Mouse (Mus musculus) T-helper 2 cell (primary cell): ENCODE results near the gene Cngb1.

Source experiments
- in situ Hi-C: fragments of 300-600 bp; cut with MboI, MseI; formaldehyde crosslinking; loops from one replicate; pipeline ENCODE4 v1.15.1; 2025; ENCODE audit warnings: high pct_unique_total_duplicates

The Cngb1 gene

DNA sequence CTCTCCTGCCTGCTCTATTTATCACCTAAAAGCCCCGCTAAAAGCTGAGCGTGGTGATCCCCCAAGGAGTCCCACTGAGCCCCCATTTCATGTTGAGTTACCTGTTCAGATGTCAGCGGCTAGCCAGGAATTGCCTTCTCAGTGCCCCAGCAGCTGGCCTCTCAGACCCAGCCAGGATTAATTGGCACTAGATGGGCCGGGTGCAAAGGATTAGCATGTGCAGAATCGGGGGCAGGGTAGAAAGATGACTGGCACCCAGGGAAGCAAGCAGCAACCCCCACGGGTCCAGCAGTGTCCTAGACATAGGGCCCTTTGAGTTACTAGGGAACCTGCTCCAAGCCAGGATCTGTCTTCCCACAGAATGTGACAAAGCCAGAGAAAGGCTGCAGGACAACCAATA lies at the start of gene Cngb1:
Cngb1 (minus strand) TSS at position 155 of the 400 bp plus-strand sequence.
- in situ Hi-C loops = loop anchor here (5.0 kb wide), 1 partner anchor 49 kb away; no protein-coding TSS in a partner anchor

- in situ Hi-C loops = loop anchor here (10.0 kb wide), 1 partner anchor 490 kb away; no protein-coding TSS in a partner anchor
Measured at GRCm38 (mm10) chr8:95354606-95355005, 48.2 kb upstream of the Cngb1 start.

- in situ Hi-C loops = loop anchor here (10.0 kb wide), 1 partner anchor 492 kb away; no protein-coding TSS in a partner anchor
Measured at GRCm38 (mm10) chr8:95352871-95353866, 46.8 kb upstream of the Cngb1 start.

DNA sequence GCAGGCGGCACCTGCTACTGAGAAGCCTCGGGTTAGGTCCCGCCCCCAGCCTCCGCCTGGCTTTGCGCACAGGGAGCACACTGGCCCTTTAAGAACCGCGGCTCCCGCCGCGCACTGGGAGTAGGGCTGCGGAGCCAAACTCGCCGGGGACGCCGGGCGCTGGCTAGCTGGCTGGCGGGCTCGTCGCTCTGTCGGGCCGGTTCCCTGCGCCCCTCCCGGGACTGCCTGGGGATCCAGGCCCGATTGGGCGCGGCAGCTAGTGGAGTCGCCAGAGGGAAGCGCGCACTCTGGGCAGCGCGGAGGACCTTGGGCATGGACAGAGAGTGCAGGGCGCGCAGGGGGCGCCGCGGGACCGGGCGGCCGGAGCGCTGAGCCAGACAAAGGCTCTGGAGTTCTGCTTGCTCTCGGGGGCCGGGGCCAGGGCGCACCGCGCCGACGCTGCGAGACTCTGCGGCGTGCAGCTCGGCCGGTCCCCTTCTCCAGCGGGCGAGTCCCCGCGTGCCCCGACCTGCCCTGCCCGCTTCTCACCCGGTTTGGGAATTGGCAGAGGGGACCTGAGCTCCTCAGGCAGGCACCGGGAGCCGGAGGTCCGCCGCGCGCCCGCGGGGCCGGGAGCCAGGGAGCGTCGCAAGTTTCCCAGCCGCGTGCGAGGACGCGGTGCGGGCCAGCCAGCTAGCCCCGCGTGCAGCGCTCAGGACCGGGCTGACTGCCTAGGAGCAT lies 45.9 kb upstream of the Cngb1 start, which contains the start of gene Mmp15:
Mmp15 (plus strand) TSS at position 118 of the 720 bp plus-strand sequence.
- in situ Hi-C loops = loop anchor here (10.0 kb wide), 1 partner anchor 492 kb away; no protein-coding TSS in a partner anchor

DNA sequence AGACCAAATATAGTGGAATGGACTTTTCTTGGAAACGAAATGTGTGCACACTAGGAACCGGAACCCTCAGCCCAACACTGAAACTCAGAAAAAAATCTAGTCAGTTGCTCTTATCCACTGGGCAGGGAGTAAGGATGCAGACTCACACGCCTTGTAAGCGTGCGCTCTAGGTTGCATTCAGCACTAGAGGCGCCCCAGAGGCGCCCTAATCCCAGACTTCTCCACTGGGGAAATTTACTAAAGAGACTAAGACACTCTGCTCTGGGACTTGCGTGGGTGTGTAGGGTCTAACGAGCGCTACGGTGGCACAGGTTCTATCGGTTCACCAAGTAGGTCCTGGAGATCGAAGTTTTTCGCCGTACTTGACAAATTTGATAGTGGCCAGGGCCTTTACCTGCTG lies 45.1 kb upstream of the Cngb1 start:
- in situ Hi-C loops = loop anchor here (10.0 kb wide), 1 partner anchor 493 kb away; no protein-coding TSS in a partner anchor

GRCm38 (mm10) chr8:95348811-95349630 lies 42.6 kb upstream of the Cngb1 start:
- in situ Hi-C loops = no loop called here

GRCm38 (mm10) chr8:95348356-95348755 lies 42.0 kb upstream of the Cngb1 start:
- in situ Hi-C loops = no loop called here

DNA sequence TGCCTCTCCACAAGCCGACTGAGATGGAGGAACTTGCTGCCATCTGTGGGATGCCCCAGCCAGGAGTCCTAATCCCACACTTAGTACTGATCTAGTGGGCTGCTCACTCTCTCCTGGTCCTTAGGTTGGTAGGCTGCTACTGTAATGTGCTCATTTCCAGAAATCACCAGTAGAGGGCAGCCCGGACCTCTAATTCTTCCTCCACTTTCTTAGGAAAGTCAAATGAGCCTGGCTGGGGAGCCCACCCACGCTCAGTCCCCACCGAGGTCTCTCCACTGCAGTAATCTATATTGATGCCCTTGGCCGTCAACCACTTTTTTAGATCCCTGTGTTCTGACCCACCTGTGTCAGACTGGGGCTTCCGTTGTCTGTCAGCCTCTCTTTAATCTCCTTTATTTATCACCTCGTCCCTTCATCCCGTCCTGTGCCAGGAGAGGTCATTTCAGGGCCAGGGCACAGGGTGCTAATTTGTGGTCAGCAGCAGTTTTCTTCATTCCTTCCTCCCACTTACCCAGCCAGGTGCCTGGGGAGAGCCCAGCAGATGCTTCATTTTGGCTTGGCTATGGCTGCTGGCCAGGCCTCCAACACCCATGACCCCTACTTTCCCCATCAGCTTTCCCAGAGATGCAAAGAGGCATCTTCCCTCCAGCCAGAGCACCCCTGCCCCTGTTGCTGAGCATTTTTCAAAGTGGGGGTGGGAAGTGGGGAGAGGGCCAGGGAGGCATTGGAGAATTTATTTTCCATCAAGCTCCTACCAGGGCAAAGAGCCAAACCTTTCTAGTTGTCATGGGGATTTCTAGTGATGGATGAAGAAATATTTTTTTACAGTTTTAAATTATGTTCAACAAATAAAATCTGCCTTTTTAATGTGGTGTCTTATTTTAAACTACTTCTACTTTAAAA lies 40.5 kb upstream of the Cngb1 start:
- in situ Hi-C loops = no loop called here

DNA sequence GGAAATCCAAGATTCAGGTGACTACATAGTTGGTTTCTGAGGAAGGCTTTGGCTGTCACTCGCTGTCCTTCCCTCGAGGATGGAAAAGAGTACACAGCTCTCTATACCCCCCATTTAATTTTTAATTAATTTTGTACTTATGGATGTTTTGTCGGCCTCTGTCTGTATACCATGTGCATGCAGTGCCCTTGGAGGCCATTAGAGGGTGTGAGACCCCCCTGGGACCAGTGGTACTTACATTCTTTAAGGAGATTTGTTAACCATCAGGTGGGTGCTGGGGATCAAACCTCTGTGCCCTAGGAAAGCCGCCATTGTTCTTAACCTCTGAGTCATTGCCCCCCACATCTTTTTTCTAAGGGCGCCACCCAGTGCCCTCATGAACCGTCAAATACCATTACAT lies 38.3 kb upstream of the Cngb1 start:
- in situ Hi-C loops = no loop called here

DNA sequence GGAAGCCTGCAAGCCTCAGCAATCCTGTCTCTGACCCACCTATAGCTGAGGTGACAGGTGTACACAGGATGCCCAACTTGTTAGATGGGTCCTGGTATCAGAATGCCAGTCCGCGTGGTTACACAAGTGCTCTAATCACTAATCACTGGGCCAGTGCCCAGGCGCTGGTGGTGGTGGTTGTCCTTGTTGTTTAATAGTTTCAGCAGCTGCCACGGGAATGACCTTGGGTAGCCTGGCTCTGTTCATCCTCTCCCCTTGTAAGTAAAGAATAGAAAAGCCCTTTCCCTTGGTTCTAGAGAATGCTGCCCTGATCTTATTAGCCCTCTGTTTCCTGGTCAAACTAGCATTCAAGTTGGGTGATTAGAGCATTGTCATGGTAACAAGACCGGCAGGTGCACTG lies 35.3 kb upstream of the Cngb1 start:
- in situ Hi-C loops = no loop called here

DNA sequence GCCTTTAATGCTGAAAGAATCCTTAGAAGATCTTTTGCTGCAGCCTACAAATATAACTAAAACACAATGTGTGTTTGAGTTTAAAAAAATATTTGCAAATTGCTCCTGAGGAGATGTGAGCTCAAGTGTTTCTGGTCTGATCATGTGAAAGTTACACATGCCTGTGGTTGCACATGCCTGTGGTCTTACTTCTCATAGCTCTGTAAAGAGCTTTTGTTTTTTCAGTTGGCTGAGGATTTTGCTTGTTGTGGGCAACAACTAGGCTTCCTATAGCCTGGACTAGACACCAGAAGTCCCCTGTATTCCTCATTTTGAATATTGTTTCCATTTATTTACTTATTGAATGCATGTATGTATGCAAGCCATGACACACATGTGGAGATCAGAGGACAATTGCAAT lies 30.0 kb upstream of the Cngb1 start:
- in situ Hi-C loops = loop anchor here (10.0 kb wide), 1 partner anchor 252 kb away; the partner anchor contains the start of gene Katnb1

DNA sequence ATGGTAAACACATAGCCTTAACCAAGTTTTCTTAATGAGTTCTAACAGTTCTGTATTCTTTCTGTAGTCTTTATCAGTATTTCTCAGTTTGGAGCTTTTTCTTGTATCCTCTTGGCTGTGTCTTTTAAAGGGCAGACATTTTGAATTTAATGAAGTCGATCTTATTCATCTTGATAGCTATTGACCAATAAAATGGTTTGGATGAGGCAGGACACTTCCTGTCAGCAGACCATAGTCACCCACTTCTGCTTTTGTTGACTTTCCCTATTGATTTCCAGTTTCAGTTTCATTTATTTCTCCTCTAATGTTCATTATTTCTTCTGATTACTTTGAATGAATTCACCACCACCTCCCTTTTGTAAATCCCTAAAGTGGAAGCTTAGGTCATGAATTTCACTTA lies 29.3 kb upstream of the Cngb1 start:
- in situ Hi-C loops = loop anchor here (10.0 kb wide), 1 partner anchor 251 kb away; the partner anchor contains the start of gene Katnb1

- in situ Hi-C loops = loop anchor here (5.0 to 10.0 kb wide), 2 partner anchors 100 to 248 kb away; partner anchors contain the start of genes Cfap20 and Katnb1
Measured at GRCm38 (mm10) chr8:95332437-95333199, 26.2 kb upstream of the Cngb1 start.

DNA sequence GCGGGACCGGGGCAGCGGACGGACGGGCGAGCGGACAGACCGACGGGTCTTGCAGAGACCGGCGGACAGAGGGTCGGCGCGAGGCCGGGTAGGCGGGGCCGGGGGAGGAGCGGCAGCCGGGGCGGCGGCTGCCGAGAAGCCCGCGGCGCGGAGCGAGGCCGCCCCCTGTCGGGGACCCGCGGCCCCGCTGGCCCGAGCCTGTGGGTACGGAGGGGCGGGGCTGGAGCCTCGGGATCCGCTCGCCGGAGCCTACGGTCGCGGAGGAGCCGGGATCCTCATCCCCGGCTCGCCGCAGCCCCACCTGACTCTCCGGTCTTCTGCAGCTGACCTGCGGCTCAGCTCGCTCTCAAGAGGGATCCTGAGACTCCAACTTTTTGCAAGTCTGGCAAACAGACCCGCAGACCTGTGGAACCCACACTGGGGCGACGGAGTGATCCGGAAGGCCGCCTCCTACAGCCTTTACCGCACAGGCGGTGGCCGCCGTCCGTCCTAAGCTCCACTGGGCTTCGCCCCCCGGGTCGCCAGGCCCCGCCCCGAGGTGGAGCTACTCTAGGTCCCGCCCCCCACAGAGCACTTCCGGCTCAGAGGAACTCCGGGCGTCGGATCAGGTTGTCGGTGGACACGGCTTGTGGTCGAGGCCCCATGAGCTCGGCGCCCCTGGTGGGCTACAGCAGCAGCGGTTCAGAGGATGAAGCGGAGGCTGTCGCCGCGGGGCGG lies 25.5 kb upstream of the Cngb1 start, which contains the start of the genes Zfp319 and Usb1:
Zfp319 (minus strand) TSS at position 231 of the 717 bp plus-strand sequence.
Usb1 (plus strand) TSS at position 565 of the 717 bp plus-strand sequence.
- in situ Hi-C loops = loop anchor here (5.0 to 10.0 kb wide), 2 partner anchors 100 to 247 kb away; partner anchors contain the start of genes Cfap20 and Katnb1

DNA sequence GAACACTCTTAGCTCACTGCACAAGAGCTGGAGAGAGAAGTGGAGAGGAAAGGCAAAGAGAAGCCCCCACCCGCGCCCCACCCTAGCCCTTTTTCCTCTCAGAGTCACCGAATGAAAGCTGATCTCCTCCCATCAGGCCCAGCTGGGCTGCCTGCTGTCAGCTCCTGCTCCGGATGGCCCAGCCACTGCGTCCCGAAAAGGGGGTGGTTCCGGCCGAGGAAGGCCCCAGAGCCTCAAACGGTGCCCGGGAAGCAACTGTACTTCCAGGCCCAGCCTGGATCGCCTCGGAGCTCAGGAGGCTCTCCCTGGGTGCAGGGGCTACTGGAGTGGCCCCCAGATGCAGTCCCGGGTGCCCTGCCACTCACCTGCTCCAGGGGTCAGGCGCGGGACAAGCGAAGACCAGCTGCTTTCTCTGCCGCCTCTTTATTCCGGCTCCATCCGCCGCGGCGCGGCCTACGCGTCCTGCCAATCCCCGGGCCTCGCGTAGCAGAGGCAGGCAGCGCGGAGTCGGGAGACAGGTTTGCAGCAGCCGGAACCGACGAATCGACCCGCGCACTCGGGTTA lies 24.9 kb upstream of the Cngb1 start:
- in situ Hi-C loops = loop anchor here (5.0 to 10.0 kb wide), 2 partner anchors 101 to 246 kb away; partner anchors contain the start of genes Cfap20 and Katnb1

GRCm38 (mm10) chr8:95330367-95330766 lies 24.0 kb upstream of the Cngb1 start:
- in situ Hi-C loops = loop anchor here (5.0 to 10.0 kb wide), 2 partner anchors 102 to 246 kb away; partner anchors contain the start of genes Cfap20 and Katnb1

- in situ Hi-C loops = no loop called here
Measured at GRCm38 (mm10) chr8:95327866-95328465, 21.6 kb upstream of the Cngb1 start.
